Mouse (Mus musculus): Measurements from ENCODE around the gene Gm42417. TPM values are rescaled to one million over a fixed set of nuclear protein-coding genes. Genes with fewer than 3 reads are reported as not detected.

Gene Gm42417
- total RNA-seq (2014; rRNA removed; ENCODE audit: low replicate concordance), result not detected in 2 replicates
- 1.2 TPM in 1 of 2 replicates, not detected in the other for polyA plus RNA-seq (2015; fragmentation: Nextera tagmentation; extraction: Ambion mirVana)

GRCm38 (mm10) chr1:36539186-36539585, at the start of gene Gm42417:
TSS of gene Gm42417 (minus strand) at chr1:36539429.
- TF ChIP-seq EP300 (IDR thresholded peaks at IDR 0.05; ENCODE audit: low read depth), result 0 out of 2 replicates have a peak, but pooled peaks have one; percentile 37
- no peak for TF ChIP-seq CTCF (IDR thresholded peaks at IDR 0.05; ENCODE audit: low read depth)
- Histone ChIP-seq H3K27me3 (ENCODE audit: control insufficient read depth, insufficient read depth, low read length) (no peaks in the 10 kb centered on the region), H3K4me1 (ENCODE audit: control insufficient read depth, insufficient read depth) (peaks cover 30% of the 10 kb centered on the region), H3K9ac (replicated peaks; ENCODE audit: low read depth, low read length) (0 out of 2 replicates have a peak within 1 kb of the TSS, but pooled peaks have one; percentile 3), H3K9me3 (replicated peaks; ENCODE audit: control insufficient read depth, low read length) (no peaks in the 10 kb centered on the region), H3K36me3 (replicated peaks; ENCODE audit: control insufficient read depth, insufficient read depth, low read length) (peaks cover 30% of the 10 kb centered on the region), H3K4me2 (ENCODE audit: low read depth, low read length) (no peak within 1 kb of the TSS), H3K27ac (ENCODE audit: low read depth) (peak within 1 kb of the TSS; percentile 84), H3K4me3 (ENCODE audit: low read depth, low read length) (no peak within 1 kb of the TSS)
- WGBS, result 32% methylated on average over 8 of the region's 9 CpGs
- ATAC-seq (ENCODE audit: insufficient read depth, low read depth) (peak; percentile 89), DNase-seq (ENCODE audit: low spot score) (peak; percentile 95)

GRCm38 (mm10) chr1:36587860-36588259, 48.6 kb upstream of the Gm42417 start:
- peaks cover 23% of the 10 kb centered on the region for H3K4me1 ChIP-seq (ENCODE audit: control insufficient read depth, insufficient read depth)
- H3K27me3 ChIP-seq (ENCODE audit: control insufficient read depth, insufficient read depth, low read length), result no peaks in the 10 kb centered on the region
- ATAC-seq (ENCODE audit: insufficient read depth, low read depth) (no peak), DNase-seq (ENCODE audit: low spot score) (no peak)
- no peak overlapping the region for H3K9ac ChIP-seq (replicated peaks; ENCODE audit: low read depth, low read length)
- H3K36me3 ChIP-seq (replicated peaks; ENCODE audit: control insufficient read depth, insufficient read depth, low read length), result no peaks in the 10 kb centered on the region
- no peak for TF ChIP-seq CTCF (IDR thresholded peaks at IDR 0.05; ENCODE audit: low read depth)
- no peak for TF ChIP-seq EP300 (IDR thresholded peaks at IDR 0.05; ENCODE audit: low read depth)
- 93% methylated on average over 6 of the region's 6 CpGs for WGBS
- H3K27ac ChIP-seq (ENCODE audit: low read depth), result peak overlapping the region; percentile 72; the same call in 1 of the 2 replicates
- H3K4me3 ChIP-seq (ENCODE audit: low read depth, low read length), result no peak overlapping the region
- H3K9me3 ChIP-seq (replicated peaks; ENCODE audit: control insufficient read depth, low read length), result no peaks in the 10 kb centered on the region
- no peak overlapping the region for H3K4me2 ChIP-seq (ENCODE audit: low read depth, low read length)

GRCm38 (mm10) chr1:36586288-36586687, 47.1 kb upstream of the Gm42417 start:
- Histone ChIP-seq H3K4me3 (ENCODE audit: low read depth, low read length) (no peak overlapping the region), H3K36me3 (replicated peaks; ENCODE audit: control insufficient read depth, insufficient read depth, low read length) (no peaks in the 10 kb centered on the region), H3K27ac (ENCODE audit: low read depth) (no peak overlapping the region), H3K9me3 (replicated peaks; ENCODE audit: control insufficient read depth, low read length) (no peaks in the 10 kb centered on the region), H3K27me3 (ENCODE audit: control insufficient read depth, insufficient read depth, low read length) (no peaks in the 10 kb centered on the region), H3K4me2 (ENCODE audit: low read depth, low read length) (no peak overlapping the region), H3K4me1 (ENCODE audit: control insufficient read depth, insufficient read depth) (peaks cover 30% of the 10 kb centered on the region), H3K9ac (replicated peaks; ENCODE audit: low read depth, low read length) (no peak overlapping the region)
- 66% methylated on average over 4 of the region's 4 CpGs for WGBS
- TF ChIP-seq CTCF (IDR thresholded peaks at IDR 0.05; ENCODE audit: low read depth), result no peak
- TF ChIP-seq EP300 (IDR thresholded peaks at IDR 0.05; ENCODE audit: low read depth), result no peak
- ATAC-seq (ENCODE audit: insufficient read depth, low read depth) (no peak), DNase-seq (ENCODE audit: low spot score) (no peak)

GRCm38 (mm10) chr1:36583408-36584116, 44.3 kb upstream of the Gm42417 start:
- ATAC-seq (ENCODE audit: insufficient read depth, low read depth), result no peak
- H3K4me3 ChIP-seq (ENCODE audit: low read depth, low read length), result no peak overlapping the region
- H3K36me3 ChIP-seq (replicated peaks; ENCODE audit: control insufficient read depth, insufficient read depth, low read length), result no peaks in the 10 kb centered on the region
- WGBS, result 82% methylated on average over 8 of the region's 8 CpGs
- H3K4me1 ChIP-seq (ENCODE audit: control insufficient read depth, insufficient read depth), result peaks cover 40% of the 10 kb centered on the region
- TF ChIP-seq CTCF (IDR thresholded peaks at IDR 0.05; ENCODE audit: low read depth), result no peak
- no peak for TF ChIP-seq EP300 (IDR thresholded peaks at IDR 0.05; ENCODE audit: low read depth)
- no peak overlapping the region for H3K4me2 ChIP-seq (ENCODE audit: low read depth, low read length)
- H3K9ac ChIP-seq (replicated peaks; ENCODE audit: low read depth, low read length), result no peak overlapping the region
- H3K27me3 ChIP-seq (ENCODE audit: control insufficient read depth, insufficient read depth, low read length), result no peaks in the 10 kb centered on the region
- no peak for DNase-seq (ENCODE audit: low spot score)
- H3K27ac ChIP-seq (ENCODE audit: low read depth), result no peak overlapping the region
- H3K9me3 ChIP-seq (replicated peaks; ENCODE audit: control insufficient read depth, low read length), result no peaks in the 10 kb centered on the region

GRCm38 (mm10) chr1:36582211-36582610, 43.0 kb upstream of the Gm42417 start:
- Histone ChIP-seq H3K9ac (replicated peaks; ENCODE audit: low read depth, low read length) (no peak overlapping the region), H3K27me3 (ENCODE audit: control insufficient read depth, insufficient read depth, low read length) (no peaks in the 10 kb centered on the region), H3K4me3 (ENCODE audit: low read depth, low read length) (no peak overlapping the region), H3K36me3 (replicated peaks; ENCODE audit: control insufficient read depth, insufficient read depth, low read length) (no peaks in the 10 kb centered on the region), H3K27ac (ENCODE audit: low read depth) (no peak overlapping the region), H3K9me3 (replicated peaks; ENCODE audit: control insufficient read depth, low read length) (no peaks in the 10 kb centered on the region), H3K4me2 (ENCODE audit: low read depth, low read length) (no peak overlapping the region), H3K4me1 (ENCODE audit: control insufficient read depth, insufficient read depth) (peaks cover 34% of the 10 kb centered on the region)
- ATAC-seq (ENCODE audit: insufficient read depth, low read depth) (no peak), DNase-seq (ENCODE audit: low spot score) (no peak)
- 58% methylated on average over 8 of the region's 8 CpGs for WGBS
- TF ChIP-seq EP300 (IDR thresholded peaks at IDR 0.05; ENCODE audit: low read depth) (no peak), CTCF (IDR thresholded peaks at IDR 0.05; ENCODE audit: low read depth) (no peak)

All from heart, postnatal 0 days (tissue).